Mouse (Mus musculus): ENCODE measurements around the gene Dydc2. TPM values are rescaled to one million over a fixed set of nuclear protein-coding genes. Genes with fewer than 3 reads are reported as not detected.
A peak's percentile ranks its signal among the peaks of the same experiment; 100 is the strongest.

The Dydc2 gene
- polyA plus RNA-seq, 1 experiment from 2014 or later, result not detected

DNA sequence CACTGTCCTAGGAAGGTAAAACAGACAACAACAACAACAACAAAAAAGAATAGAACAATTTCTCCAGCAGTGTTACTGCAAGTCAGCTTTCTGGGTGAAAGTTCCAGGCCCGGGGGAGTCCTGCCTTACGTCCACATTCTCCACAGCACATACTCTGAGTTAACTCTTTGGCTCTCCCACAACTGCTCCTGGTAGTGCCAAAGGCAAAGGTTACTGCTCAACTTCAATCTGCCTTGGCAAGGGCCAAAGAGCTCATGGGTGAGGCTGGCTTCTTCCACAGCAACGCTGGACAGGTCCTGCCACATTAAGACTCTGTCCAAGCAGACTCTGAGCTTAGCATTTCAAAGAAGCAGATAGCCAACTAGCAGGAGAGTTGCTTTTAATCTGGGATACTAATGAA is 57.1 kb downstream of the Dydc2 start:
- ATAC-seq (ENCODE audit: insufficient read depth), result no peak
- 65% methylated on average over 3 of the region's 3 CpGs for WGBS
- Histone ChIP-seq H3K4me3 (ENCODE audit: low read depth, low read length) (no peak overlapping the region), H3K4me1 (ENCODE audit: insufficient read depth) (peaks cover 28% of the 10 kb centered on the region), H3K27me3 (ENCODE audit: insufficient read depth, low read length) (no peaks in the 10 kb centered on the region), H3K9me3 (ENCODE audit: low read depth, low read length) (no peaks in the 10 kb centered on the region), H3K27ac (ENCODE audit: low read depth) (no peak overlapping the region), H3K9ac (no peak overlapping the region), H3K4me2 (0 out of 2 replicates have a peak overlapping the region, but pooled peaks have one; percentile 4), H3K36me3 (ENCODE audit: insufficient read depth) (no peaks in the 10 kb centered on the region)
- TF ChIP-seq CTCF (IDR thresholded peaks at IDR 0.05; ENCODE audit: low read depth), result no peak
- DNase-seq, result no peak

DNA sequence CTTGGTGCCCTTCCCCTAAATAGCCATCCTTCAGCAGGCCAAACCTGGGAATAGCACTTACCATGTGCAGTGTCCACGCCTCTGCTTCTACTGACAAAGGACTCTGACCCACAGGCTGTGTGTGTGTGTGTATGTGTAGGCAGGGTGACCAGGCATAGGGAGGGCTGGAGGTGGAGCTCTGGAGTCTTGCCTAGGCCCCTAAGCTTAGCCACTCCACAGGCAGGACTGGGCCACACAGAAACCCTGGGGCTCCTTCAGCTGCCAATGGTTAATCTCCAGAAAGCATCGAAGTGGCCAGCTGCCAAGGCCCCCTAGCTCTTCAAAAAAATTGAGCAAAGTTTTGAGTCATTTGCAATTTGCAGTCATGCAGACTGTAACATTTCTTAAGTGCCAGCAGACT is 60.9 kb downstream of the Dydc2 start:
- peak overlapping the region; percentile 88 for H3K27ac ChIP-seq (ENCODE audit: low read depth)
- no peak overlapping the region for H3K4me3 ChIP-seq (ENCODE audit: low read depth, low read length)

DNA sequence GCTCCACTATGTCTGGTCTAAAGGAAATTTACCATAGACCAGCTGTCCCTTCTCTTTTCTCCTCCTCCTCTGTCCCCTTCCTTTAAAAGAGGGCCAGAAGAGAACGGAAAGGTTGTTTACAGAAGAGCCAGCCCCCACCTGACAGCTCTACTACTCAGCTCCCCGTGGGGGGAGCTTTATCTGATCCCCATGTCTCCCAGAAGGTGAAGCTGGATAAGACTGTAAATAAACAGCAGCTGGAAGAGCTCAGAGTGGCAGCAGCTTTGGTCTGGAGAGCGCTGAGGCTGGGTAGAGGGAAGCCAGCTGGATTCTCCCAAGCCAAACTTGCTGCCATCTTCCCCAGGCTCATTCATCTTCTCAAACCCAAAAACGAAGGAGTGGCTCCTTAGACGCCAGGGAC is 61.4 kb downstream of the Dydc2 start:
- no peaks in the 10 kb centered on the region for H3K27me3 ChIP-seq (ENCODE audit: insufficient read depth, low read length)
- ATAC-seq (ENCODE audit: insufficient read depth) (peak; percentile 92), DNase-seq (peak; percentile 95)
- no peaks in the 10 kb centered on the region for H3K9me3 ChIP-seq (ENCODE audit: low read depth, low read length)
- no peak overlapping the region for H3K4me3 ChIP-seq (ENCODE audit: low read depth, low read length)
- TF ChIP-seq CTCF (IDR thresholded peaks at IDR 0.05; ENCODE audit: low read depth), result no peak
- H3K4me2 ChIP-seq, result peak overlapping the region; percentile 53
- peak overlapping the region; percentile 88 for H3K27ac ChIP-seq (ENCODE audit: low read depth)
- H3K36me3 ChIP-seq (ENCODE audit: insufficient read depth), result 0 out of 2 replicates have a peak, but pooled peaks cover 4% of the 10 kb centered on the region
- 7% methylated on average over 5 of the region's 5 CpGs for WGBS
- peak overlapping the region; percentile 11; the same call in 1 of the 2 replicates for H3K9ac ChIP-seq
- peaks cover 44% of the 10 kb centered on the region for H3K4me1 ChIP-seq (ENCODE audit: insufficient read depth)

More for the DNA sequence above, 60.9 kb downstream of the Dydc2 start:
- peak; percentile 96 for ATAC-seq (ENCODE audit: insufficient read depth)
- H3K27me3 ChIP-seq (ENCODE audit: insufficient read depth, low read length), result no peaks in the 10 kb centered on the region
- peak overlapping the region; percentile 53 for H3K4me2 ChIP-seq
- peaks cover 44% of the 10 kb centered on the region for H3K4me1 ChIP-seq (ENCODE audit: insufficient read depth)
- 0 out of 2 replicates have a peak, but pooled peaks have one; percentile 7 for TF ChIP-seq CTCF (IDR thresholded peaks at IDR 0.05; ENCODE audit: low read depth)
- peak; percentile 91 for DNase-seq
- 15% methylated on average over 2 of the region's 2 CpGs for whole genome bisulfite sequencing
- no peaks in the 10 kb centered on the region for H3K9me3 ChIP-seq (ENCODE audit: low read depth, low read length)
- H3K36me3 ChIP-seq (ENCODE audit: insufficient read depth), result 0 out of 2 replicates have a peak, but pooled peaks cover 4% of the 10 kb centered on the region
- H3K9ac ChIP-seq, result peak overlapping the region; percentile 11; the same call in 1 of the 2 replicates

DNA sequence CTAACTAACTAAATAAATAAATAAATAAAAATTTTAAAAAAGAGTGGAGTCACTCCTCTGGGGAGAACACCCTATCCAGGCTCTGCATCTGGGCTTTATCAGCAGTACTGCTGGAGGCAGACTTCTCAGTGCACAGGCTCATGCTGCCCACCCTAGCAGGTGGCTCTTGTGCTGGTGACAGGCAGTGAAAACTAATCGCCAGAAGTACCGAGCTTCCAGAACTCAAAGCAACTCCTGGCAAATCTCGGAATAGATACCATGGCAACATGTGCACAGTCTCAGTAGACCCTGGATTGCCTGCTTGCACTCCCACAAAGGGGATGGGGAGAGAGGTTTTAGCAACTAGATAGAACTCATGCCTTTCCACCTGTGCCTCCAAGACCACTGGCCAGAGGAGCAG is 62.1 kb downstream of the Dydc2 start:
- DNase-seq, result no peak
- 33% methylated on average over 3 of the region's 3 CpGs for WGBS
- Histone ChIP-seq H3K27ac (ENCODE audit: low read depth) (peak overlapping the region; percentile 88), H3K4me2 (peak overlapping the region; percentile 53), H3K9ac (no peak overlapping the region), H3K27me3 (ENCODE audit: insufficient read depth, low read length) (no peaks in the 10 kb centered on the region), H3K36me3 (ENCODE audit: insufficient read depth) (peaks cover 6% of the 10 kb centered on the region; the same call in 1 of the 2 replicates), H3K4me3 (ENCODE audit: low read depth, low read length) (no peak overlapping the region), H3K9me3 (ENCODE audit: low read depth, low read length) (no peaks in the 10 kb centered on the region), H3K4me1 (ENCODE audit: insufficient read depth) (peaks cover 39% of the 10 kb centered on the region)
- no peak for ATAC-seq (ENCODE audit: insufficient read depth)
- no peak for TF ChIP-seq CTCF (IDR thresholded peaks at IDR 0.05; ENCODE audit: low read depth)

DNA sequence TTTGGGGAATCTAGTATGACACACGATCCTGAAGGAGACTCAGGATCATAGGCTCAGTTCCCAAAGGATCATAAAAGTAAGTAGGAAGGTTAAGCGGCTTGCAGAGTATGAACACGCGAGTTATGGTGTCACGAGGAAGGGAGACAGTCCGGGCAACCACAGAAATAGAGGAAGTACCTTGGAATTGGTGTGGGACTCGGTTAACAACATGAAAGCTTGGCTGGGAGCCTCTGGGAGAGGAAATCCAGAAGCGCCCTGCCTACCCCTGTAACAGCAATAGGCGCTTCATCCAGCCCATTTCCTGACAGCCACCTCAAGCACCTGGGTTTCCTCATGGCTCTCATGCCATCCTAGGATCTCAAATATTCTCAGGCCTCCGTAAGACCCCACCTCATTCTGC is 62.7 kb downstream of the Dydc2 start:
- peak overlapping the region; percentile 53 for H3K4me2 ChIP-seq
- no peak overlapping the region for H3K27ac ChIP-seq (ENCODE audit: low read depth)
- ATAC-seq (ENCODE audit: insufficient read depth) (no peak), DNase-seq (no peak)
- peaks cover 39% of the 10 kb centered on the region for H3K4me1 ChIP-seq (ENCODE audit: insufficient read depth)
- no peaks in the 10 kb centered on the region for H3K9me3 ChIP-seq (ENCODE audit: low read depth, low read length)
- TF ChIP-seq CTCF (IDR thresholded peaks at IDR 0.05; ENCODE audit: low read depth), result no peak
- H3K27me3 ChIP-seq (ENCODE audit: insufficient read depth, low read length), result no peaks in the 10 kb centered on the region
- H3K9ac ChIP-seq, result no peak overlapping the region
- peaks cover 12% of the 10 kb centered on the region for H3K36me3 ChIP-seq (ENCODE audit: insufficient read depth)
- 77% methylated on average over 10 of the region's 10 CpGs for WGBS
- peak overlapping the region; percentile 7; the same call in 1 of the 2 replicates for H3K4me3 ChIP-seq (ENCODE audit: low read depth, low read length)

DNA sequence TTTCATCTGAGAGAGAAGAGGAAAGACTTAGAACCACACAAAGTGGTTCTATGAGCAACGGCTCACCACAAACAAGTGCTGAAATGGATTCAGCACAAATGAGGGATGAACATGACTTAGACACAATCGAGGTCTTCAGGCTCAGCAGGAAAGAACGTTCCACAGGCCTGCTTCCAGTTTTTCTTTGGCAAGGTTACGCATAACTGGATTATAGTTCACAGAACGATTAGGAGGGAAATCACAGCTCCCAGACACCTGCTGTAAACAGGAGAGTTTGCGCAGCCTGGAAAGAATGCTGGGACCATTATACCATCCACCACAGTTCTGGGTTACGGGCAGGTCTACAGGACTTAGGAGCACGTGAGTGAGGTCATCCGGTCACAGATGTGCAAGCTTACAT is 63.3 kb downstream of the Dydc2 start:
- DNase-seq, result no peak
- no peak for TF ChIP-seq CTCF (IDR thresholded peaks at IDR 0.05; ENCODE audit: low read depth)
- 76% methylated on average over 9 of the region's 9 CpGs for WGBS

DNA sequence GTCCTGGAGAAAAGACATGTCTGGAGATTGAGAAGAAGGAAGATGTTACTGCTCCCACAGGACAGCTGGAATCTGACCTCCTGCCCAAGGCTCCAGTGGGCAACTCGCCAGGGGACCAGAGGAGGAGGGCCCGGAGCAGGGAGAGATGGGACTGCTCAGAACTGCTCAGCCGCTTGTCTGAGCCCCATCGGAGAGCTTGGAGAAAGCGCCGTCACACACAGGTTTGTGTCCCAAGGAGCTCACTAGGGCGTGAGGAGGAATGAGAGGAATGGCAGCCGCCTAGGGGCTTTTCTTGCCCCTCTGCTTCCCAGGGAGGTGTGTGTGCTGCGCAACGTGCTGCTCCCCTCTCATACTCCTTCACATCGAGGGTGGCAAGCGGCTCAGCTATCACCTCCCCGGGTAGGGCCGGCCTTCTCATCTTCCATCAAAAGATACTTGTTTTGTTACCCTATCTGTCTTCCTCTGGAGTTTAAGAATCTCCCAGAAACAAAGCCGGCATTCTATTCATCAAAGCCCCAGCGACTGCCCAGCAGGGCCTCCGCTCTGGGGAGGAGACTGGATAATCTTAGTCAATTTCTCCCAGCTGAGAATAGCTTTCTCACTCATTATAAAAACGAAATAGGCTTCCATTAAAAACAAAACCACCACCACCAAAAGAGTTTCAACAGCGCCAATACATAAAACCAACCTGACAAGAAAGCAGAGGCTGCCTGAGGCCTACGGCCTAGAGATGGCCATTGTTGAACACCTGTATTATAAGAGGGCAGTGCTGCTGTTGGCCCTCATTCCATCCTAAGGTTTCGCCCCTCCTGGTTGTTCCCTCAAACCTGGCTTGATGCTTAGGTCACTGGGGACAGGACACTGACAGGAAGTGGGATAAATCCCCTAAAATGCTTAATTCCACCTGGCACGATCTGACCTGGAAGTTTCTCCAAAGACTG is 64.5 kb downstream of the Dydc2 start:
- peak overlapping the region; percentile 59 for H3K4me2 ChIP-seq

More for the DNA sequence above, 63.3 kb downstream of the Dydc2 start:
- peaks cover 39% of the 10 kb centered on the region for H3K4me1 ChIP-seq (ENCODE audit: insufficient read depth)
- H3K36me3 ChIP-seq (ENCODE audit: insufficient read depth), result peaks cover 17% of the 10 kb centered on the region
- no peaks in the 10 kb centered on the region for H3K9me3 ChIP-seq (ENCODE audit: low read depth, low read length)
- no peak for ATAC-seq (ENCODE audit: insufficient read depth)
- no peak overlapping the region for H3K4me3 ChIP-seq (ENCODE audit: low read depth, low read length)
- peak overlapping the region; percentile 53; the same call in 1 of the 2 replicates for H3K4me2 ChIP-seq
- H3K27me3 ChIP-seq (ENCODE audit: insufficient read depth, low read length), result no peaks in the 10 kb centered on the region
- H3K9ac ChIP-seq, result no peak overlapping the region
- 0 out of 2 replicates have a peak overlapping the region, but pooled peaks have one; percentile 88 for H3K27ac ChIP-seq (ENCODE audit: low read depth)

More for the DNA sequence above, 64.5 kb downstream of the Dydc2 start:
- peaks cover 39% of the 10 kb centered on the region for H3K4me1 ChIP-seq (ENCODE audit: insufficient read depth)
- TF ChIP-seq CTCF (IDR thresholded peaks at IDR 0.05; ENCODE audit: low read depth), result no peak
- peak; percentile 86 for DNase-seq
- H3K4me3 ChIP-seq (ENCODE audit: low read depth, low read length), result peak overlapping the region; percentile 28
- ATAC-seq (ENCODE audit: insufficient read depth), result no peak; the same call in 1 of the 2 replicates
- no peaks in the 10 kb centered on the region for H3K27me3 ChIP-seq (ENCODE audit: insufficient read depth, low read length)
- 16% methylated on average over 22 of the region's 22 CpGs for WGBS
- H3K9ac ChIP-seq, result peak overlapping the region; percentile 45
- peaks cover 26% of the 10 kb centered on the region for H3K36me3 ChIP-seq (ENCODE audit: insufficient read depth)
- H3K9me3 ChIP-seq (ENCODE audit: low read depth, low read length), result no peaks in the 10 kb centered on the region
- peak overlapping the region; percentile 88 for H3K27ac ChIP-seq (ENCODE audit: low read depth)

Data from lung, embryonic 14.5 days (tissue).